Mouse (Mus musculus) liver, embryonic 14.5 days (tissue): ENCODE results near the gene Chd4.

Experiments
- CTCF ChIP-seq: IDR thresholded peaks from 2 replicates; pipeline ENCODE4 v1.5.1; 2016; ENCODE audit warnings: antibody characterized with exemption, low read depth, control low read depth
- EP300 ChIP-seq: IDR thresholded peaks from 2 replicates; pipeline ENCODE4 v1.6.1; 2016; ENCODE audit warnings: antibody characterized with exemption, low read depth

DNA sequence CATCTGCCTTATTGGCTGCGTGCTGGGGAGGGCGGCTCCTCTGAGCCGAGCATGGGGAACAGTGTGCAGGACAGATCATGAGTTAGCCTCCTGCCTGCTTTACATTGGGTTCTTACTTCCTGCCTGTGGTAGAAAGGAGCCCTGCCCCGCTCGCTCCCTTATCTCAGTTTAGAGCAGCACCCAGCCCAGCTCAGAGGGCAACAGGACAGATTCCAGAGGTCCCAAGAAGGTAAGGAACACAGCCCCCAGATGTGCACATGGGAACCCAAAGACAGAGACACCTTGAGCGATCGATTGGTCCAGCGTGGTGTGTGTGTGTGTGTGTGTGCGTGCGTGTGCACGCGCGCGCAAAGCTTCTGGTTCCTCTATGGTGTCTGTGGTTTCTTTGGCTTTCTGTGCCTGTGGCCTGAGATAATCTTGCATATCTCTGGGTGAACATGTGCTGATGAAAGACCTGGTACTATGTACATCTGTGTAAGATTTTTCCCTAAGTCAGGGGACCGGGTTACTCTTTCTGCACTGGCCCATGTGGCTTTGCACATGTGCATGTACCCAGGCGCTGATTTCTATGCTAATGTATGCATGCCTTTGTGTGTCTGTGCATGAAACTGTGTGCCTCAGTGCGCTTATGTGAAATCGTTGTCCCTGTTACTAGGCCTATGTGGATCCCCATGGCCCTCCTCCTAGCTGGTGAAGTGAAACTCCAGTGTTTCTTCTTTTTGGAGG is 24.4 kb upstream of the Chd4 start:
- TF ChIP-seq EP300 (peak; percentile 76), CTCF (peak; percentile 8; the same call in 1 of the 2 replicates)
